Mouse (Mus musculus): ENCODE results near the gene AY074887.
A peak's percentile ranks its signal among the peaks of the same experiment; 100 is the strongest.
"Not testable (repeated sequence)": the region's sequence is repeated elsewhere in the genome, so short reads cannot be mapped to it uniquely, and the experiment has no call there.

AY074887 gene

GRCm38 (mm10) chr9:54950575-54951321 is at the start of gene AY074887, which contains the start of gene Psma4:
AY074887 (minus strand) TSS chr9:54950998.
Psma4 (plus strand) TSS chr9:54950790.
- DNase-seq (ENCODE audit: low spot score), result peak; percentile 96

- no peak for DNase-seq (ENCODE audit: low spot score)
These were observed 44.8 kb upstream of the AY074887 start for GRCm38 (mm10) chr9:54995645-54996044.

- no peak for DNase-seq (ENCODE audit: low spot score)
These were observed 43.6 kb upstream of the AY074887 start for GRCm38 (mm10) chr9:54994381-54994780.

- DNase-seq (ENCODE audit: low spot score), result no peak
These were observed 39.6 kb upstream of the AY074887 start for GRCm38 (mm10) chr9:54990362-54990761.

GRCm38 (mm10) chr9:54982401-54982800 is 31.6 kb upstream of the AY074887 start:
- DNase-seq (ENCODE audit: low spot score), result no peak

- DNase-seq (ENCODE audit: low spot score), result peak; percentile 61
These were observed 30.7 kb upstream of the AY074887 start for GRCm38 (mm10) chr9:54981291-54982191.

GRCm38 (mm10) chr9:54980674-54981073 is 29.9 kb upstream of the AY074887 start, which contains the start of gene Chrna5:
Chrna5 (plus strand) TSS chr9:54980880.
- DNase-seq (ENCODE audit: low spot score), result no peak

- no peak for DNase-seq (ENCODE audit: low spot score)
These were observed 19.3 kb upstream of the AY074887 start for GRCm38 (mm10) chr9:54969972-54970637.

GRCm38 (mm10) chr9:54963669-54964068 is 12.9 kb upstream of the AY074887 start:
- no peak for DNase-seq (ENCODE audit: low spot score)

- no peak for DNase-seq (ENCODE audit: low spot score)
These were observed 10.3 kb upstream of the AY074887 start for GRCm38 (mm10) chr9:54961059-54961458.

- not testable (repeated sequence) for DNase-seq (ENCODE audit: low spot score)
These were observed 636 bp downstream of the AY074887 start for GRCm38 (mm10) chr9:54950162-54950561.

- DNase-seq (ENCODE audit: low spot score), result no peak
These were observed 1.3 kb downstream of the AY074887 start for GRCm38 (mm10) chr9:54949465-54949864.

- no peak for DNase-seq (ENCODE audit: low spot score)
These were observed 4.5 kb downstream of the AY074887 start for GRCm38 (mm10) chr9:54946256-54946655.

GRCm38 (mm10) chr9:54944467-54944866 is 6.3 kb downstream of the AY074887 start:
- DNase-seq (ENCODE audit: low spot score), result no peak

GRCm38 (mm10) chr9:54942071-54942470 is 8.7 kb downstream of the AY074887 start:
- no peak for DNase-seq (ENCODE audit: low spot score)

GRCm38 (mm10) chr9:54932379-54932778 is 18.4 kb downstream of the AY074887 start:
- no peak for DNase-seq (ENCODE audit: low spot score)

- no peak for DNase-seq (ENCODE audit: low spot score)
These were observed 19.0 kb downstream of the AY074887 start for GRCm38 (mm10) chr9:54931765-54932164.

- no peak for DNase-seq (ENCODE audit: low spot score)
These were observed 20.1 kb downstream of the AY074887 start for GRCm38 (mm10) chr9:54930741-54931140.

GRCm38 (mm10) chr9:54919946-54920345 is 30.9 kb downstream of the AY074887 start:
- no peak for DNase-seq (ENCODE audit: low spot score)

- no peak for DNase-seq (ENCODE audit: low spot score)
These were observed 32.0 kb downstream of the AY074887 start for GRCm38 (mm10) chr9:54918781-54919180.

GRCm38 (mm10) chr9:54918191-54918590 is 32.6 kb downstream of the AY074887 start:
- no peak for DNase-seq (ENCODE audit: low spot score)

GRCm38 (mm10) chr9:54917010-54917677 is 33.7 kb downstream of the AY074887 start, which contains the start of gene Hykk:
Hykk (plus strand) TSS chr9:54917283.
- peak; percentile 93 for DNase-seq (ENCODE audit: low spot score)
